Mouse (Mus musculus): Measurements from ENCODE around the gene Epha8. TPM values are rescaled to one million over a fixed set of nuclear protein-coding genes. Genes with fewer than 3 reads are reported as not detected.

Epha8 gene
- total RNA-seq (2021), result not detected
- long read RNA-seq, experiment 1, result 0 reads
- long read RNA-seq, experiment 2, result 0 reads

- Histone ChIP-seq H3K27ac (no peak within 1 kb of the TSS), H3K4me3 (peak within 1 kb of the TSS; percentile 60)
- no peak for DNase-seq
- intact Hi-C loops (cut with DNase I), result no loop called here
- no peak for TF ChIP-seq CTCF (IDR thresholded peaks at IDR 0.05)
Measured at GRCm38 (mm10) chr4:136956751-136957446, at the start of gene Epha8. TSS of gene Epha8 (minus strand) at chr4:136956816.

GRCm38 (mm10) chr4:137001825-137002224 is 45.2 kb upstream of the Epha8 start:
- no peak for TF ChIP-seq CTCF (IDR thresholded peaks at IDR 0.05)
- intact Hi-C loops (cut with DNase I), result no loop called here
- Histone ChIP-seq H3K4me3 (no peak overlapping the region), H3K27ac (no peak overlapping the region)
- no peak for DNase-seq

GRCm38 (mm10) chr4:137001020-137001419 is 44.4 kb upstream of the Epha8 start:
- Histone ChIP-seq H3K27ac (no peak overlapping the region), H3K4me3 (no peak overlapping the region)
- intact Hi-C loops (cut with DNase I), result no loop called here
- no peak for DNase-seq
- TF ChIP-seq CTCF (IDR thresholded peaks at IDR 0.05), result no peak

GRCm38 (mm10) chr4:136998371-136998770 is 41.8 kb upstream of the Epha8 start:
- intact Hi-C loops (cut with DNase I), result no loop called here
- no peak for TF ChIP-seq CTCF (IDR thresholded peaks at IDR 0.05)
- Histone ChIP-seq H3K27ac (no peak overlapping the region), H3K4me3 (no peak overlapping the region)
- no peak for DNase-seq

- Histone ChIP-seq H3K27ac (no peak overlapping the region), H3K4me3 (no peak overlapping the region)
- no peak for DNase-seq
- intact Hi-C loops (cut with DNase I), result no loop called here
- TF ChIP-seq CTCF (IDR thresholded peaks at IDR 0.05), result no peak
Measured at GRCm38 (mm10) chr4:136997723-136998345, 41.2 kb upstream of the Epha8 start.

GRCm38 (mm10) chr4:136996933-136997332 is 40.3 kb upstream of the Epha8 start:
- intact Hi-C loops (cut with DNase I), result no loop called here
- DNase-seq, result no peak
- H3K27ac ChIP-seq, result no peak overlapping the region
- no peak overlapping the region for H3K4me3 ChIP-seq
- no peak for TF ChIP-seq CTCF (IDR thresholded peaks at IDR 0.05)

GRCm38 (mm10) chr4:136995361-136995760 is 38.7 kb upstream of the Epha8 start:
- no peak overlapping the region for H3K27ac ChIP-seq
- no peak for TF ChIP-seq CTCF (IDR thresholded peaks at IDR 0.05)
- DNase-seq, result no peak
- H3K4me3 ChIP-seq, result no peak overlapping the region
- intact Hi-C loops (cut with DNase I), result no loop called here

- H3K27ac ChIP-seq, result no peak overlapping the region
- DNase-seq, result no peak
- intact Hi-C loops (cut with DNase I), result no loop called here
- no peak for TF ChIP-seq CTCF (IDR thresholded peaks at IDR 0.05)
- H3K4me3 ChIP-seq, result no peak overlapping the region
Measured at GRCm38 (mm10) chr4:136981993-136982695, 25.5 kb upstream of the Epha8 start.

- H3K27ac ChIP-seq, result no peak overlapping the region
- DNase-seq, result peak; percentile 44
- TF ChIP-seq CTCF (IDR thresholded peaks at IDR 0.05), result peak; percentile 51
- H3K4me3 ChIP-seq, result no peak overlapping the region
- intact Hi-C loops (cut with DNase I), result no loop called here
Measured at GRCm38 (mm10) chr4:136981347-136981746, 24.7 kb upstream of the Epha8 start.

GRCm38 (mm10) chr4:136980921-136981320 is 24.3 kb upstream of the Epha8 start:
- no peak for TF ChIP-seq CTCF (IDR thresholded peaks at IDR 0.05)
- intact Hi-C loops (cut with DNase I), result no loop called here
- DNase-seq, result no peak
- no peak overlapping the region for H3K4me3 ChIP-seq
- no peak overlapping the region for H3K27ac ChIP-seq

- TF ChIP-seq CTCF (IDR thresholded peaks at IDR 0.05), result no peak
Measured at GRCm38 (mm10) chr4:136977244-136977643, 20.6 kb upstream of the Epha8 start.

GRCm38 (mm10) chr4:136970939-136971338 is 14.3 kb upstream of the Epha8 start:
- peak; percentile 63 for TF ChIP-seq CTCF (IDR thresholded peaks at IDR 0.05)
- Histone ChIP-seq H3K27ac (no peak overlapping the region), H3K4me3 (no peak overlapping the region)
- DNase-seq, result peak; percentile 34
- intact Hi-C loops (cut with DNase I), result no loop called here

More at GRCm38 (mm10) chr4:136977244-136977643, 20.6 kb upstream of the Epha8 start:
- DNase-seq, result no peak
- H3K27ac ChIP-seq, result no peak overlapping the region
- intact Hi-C loops (cut with DNase I), result no loop called here
- H3K4me3 ChIP-seq, result no peak overlapping the region

Data from gastrocnemius, adult 2 months (tissue).